10 mouse cellular contexts compared by ENCODE assay signal in genomic region chr11:106778132-106778531, GRCm38 (mm10). TPM values are rescaled to one million over a fixed set of nuclear protein-coding genes. Genes with fewer than 3 reads are reported as not detected.
A peak's percentile ranks its signal among the peaks of the same experiment; 100 is the strongest.
DNase-seq lines count a peak whose midpoint lies in the region; ATAC-seq and TF ChIP-seq lines count a peak whose summit lies in the region.
"Had no signal": no experiment of that assay in that cellular context is flagged by ENCODE, and none has a peak within 500 bp of the region (broad histone marks: within the 10 kb centered on the region; RNA-seq: fewer than 3 reads in every experiment).

No protein-coding gene starts in this region.

- H3K27me3 ChIP-seq in hindbrain, embryonic 14.5 days (ENCODE audit: control insufficient read depth, insufficient read depth, low read length): no peaks in the 10 kb centered on the region
- H3K27me3 ChIP-seq in hindbrain, embryonic 11.5 days (ENCODE audit: control insufficient read depth, insufficient read depth, low read length): no peaks in the 10 kb centered on the region
- H3K27me3 ChIP-seq in E14TG2a.4 (ENCODE audit: insufficient read depth, low read length): no peaks in the 10 kb centered on the region
- no peaks in the 10 kb centered on the region for H3K27me3 ChIP-seq in embryonic facial prominence, embryonic 10.5 days (replicated peaks; ENCODE audit: low read depth, poor library complexity, severe bottlenecking)
- H3K27me3 ChIP-seq in liver, embryonic 13.5 days: no peaks in the 10 kb centered on the region

- H3K9ac ChIP-seq in hindbrain, embryonic 14.5 days: no peak overlapping the region
- H3K9ac ChIP-seq in hindbrain, embryonic 11.5 days (ENCODE audit: low read depth, low read length): no peak overlapping the region
- H3K9ac ChIP-seq in liver, embryonic 13.5 days: peak overlapping the region; percentile 93; the same call in 1 of the 2 replicates

- peaks cover 6% of the 10 kb centered on the region; the same call in 1 of the 2 replicates for H3K4me1 ChIP-seq in hindbrain, embryonic 14.5 days (replicated peaks; ENCODE audit: control insufficient read depth, insufficient read depth, low read length)
- no peaks in the 10 kb centered on the region for H3K4me1 ChIP-seq in hindbrain, embryonic 11.5 days (replicated peaks; ENCODE audit: control insufficient read depth, insufficient read depth, low read length)
- H3K4me1 ChIP-seq in E14TG2a.4 (replicated peaks; ENCODE audit: low read depth, low read length): peaks cover 39% of the 10 kb centered on the region
- H3K4me1 ChIP-seq in embryonic facial prominence, embryonic 10.5 days: peaks cover 6% of the 10 kb centered on the region
- H3K4me1 ChIP-seq in liver, embryonic 13.5 days (replicated peaks): peaks cover 38% of the 10 kb centered on the region

- ATAC-seq in hindbrain, embryonic 14.5 days (ENCODE audit: low FRiP score): no peak
- ATAC-seq in hindbrain, embryonic 11.5 days (ENCODE audit: low FRiP score): no peak
- no peak for ATAC-seq in liver, embryonic 13.5 days (ENCODE audit: low read depth)
- ATAC-seq in megakaryocyte-erythroid progenitor cell, adult 5-6 weeks (replicated peaks; ENCODE audit: low FRiP score, low TSS enrichment, poor library complexity, severe bottlenecking): no peak

- no peak overlapping the region for H3K4me3 ChIP-seq in hindbrain, embryonic 14.5 days (replicated peaks; ENCODE audit: low read length)
- no peak overlapping the region for H3K4me3 ChIP-seq in hindbrain, embryonic 11.5 days (ENCODE audit: low read depth, low read length)
- peak overlapping the region; percentile 93 for H3K4me3 ChIP-seq in E14TG2a.4 (replicated peaks; ENCODE audit: low read length)
- H3K4me3 ChIP-seq in embryonic facial prominence, embryonic 10.5 days: peak overlapping the region; percentile 92
- H3K4me3 ChIP-seq in liver, embryonic 13.5 days (replicated peaks): peak overlapping the region; percentile 84

- peaks cover 69% of the 10 kb centered on the region for H3K36me3 ChIP-seq in hindbrain, embryonic 14.5 days (replicated peaks; ENCODE audit: control insufficient read depth, insufficient read depth)
- peaks cover 11% of the 10 kb centered on the region for H3K36me3 ChIP-seq in hindbrain, embryonic 11.5 days (ENCODE audit: control insufficient read depth, insufficient read depth, low read length)
- peaks cover 83% of the 10 kb centered on the region for H3K36me3 ChIP-seq in E14TG2a.4 (ENCODE audit: insufficient read depth, low read length)
- H3K36me3 ChIP-seq in embryonic facial prominence, embryonic 10.5 days (replicated peaks): peaks cover 81% of the 10 kb centered on the region
- peaks cover 72% of the 10 kb centered on the region for H3K36me3 ChIP-seq in liver, embryonic 13.5 days

- no peak for TF ChIP-seq CTCF in E14TG2a.4 (conservative IDR thresholded peaks at IDR 0.05; ENCODE audit: low read length)

- no peak overlapping the region for H3K27ac ChIP-seq in hindbrain, embryonic 14.5 days
- H3K27ac ChIP-seq in hindbrain, embryonic 11.5 days (ENCODE audit: low read depth, low read length): no peak overlapping the region
- H3K27ac ChIP-seq in embryonic facial prominence, embryonic 10.5 days (replicated peaks): no peak overlapping the region
- no peak overlapping the region for H3K27ac ChIP-seq in liver, embryonic 13.5 days

- no peak for DNase-seq in hindbrain, embryonic 14.5 days (ENCODE audit: low spot score)
- no peak for DNase-seq in hindbrain, embryonic 11.5 days (ENCODE audit: low spot score)
- DNase-seq in embryonic facial prominence, embryonic 10.5 days (ENCODE audit: low spot score): no peak
- no peak for DNase-seq in liver, embryonic 13.5 days
- DNase-seq in left cerebral cortex, adult 11 months (ENCODE audit: low spot score): no peak
- DNase-seq in frontal cortex, postnatal 10 days (ENCODE audit: low spot score in 2 of 2): no peak
- DNase-seq: retina, postnatal 1 day; thymus, postnatal 36 days had no signal

- 95% methylated on average over 7 of the region's 7 CpGs for WGBS in hindbrain, embryonic 14.5 days
- 94% methylated on average over 7 of the region's 7 CpGs for WGBS in hindbrain, embryonic 11.5 days
- 96% methylated on average over 7 of the region's 7 CpGs for WGBS in embryonic facial prominence, embryonic 10.5 days
- 74% methylated on average over 7 of the region's 7 CpGs for WGBS in liver, embryonic 13.5 days (ENCODE audit: insufficient replicate concordance)

- peak overlapping the region; percentile 60 for H3K4me2 ChIP-seq in hindbrain, embryonic 14.5 days (replicated peaks)
- H3K4me2 ChIP-seq in hindbrain, embryonic 11.5 days (replicated peaks; ENCODE audit: low read depth, low read length): no peak overlapping the region
- peak overlapping the region; percentile 87 for H3K4me2 ChIP-seq in liver, embryonic 13.5 days

- H3K9me3 ChIP-seq in hindbrain, embryonic 14.5 days (ENCODE audit: control insufficient read depth, low read length): no peaks in the 10 kb centered on the region
- no peaks in the 10 kb centered on the region for H3K9me3 ChIP-seq in hindbrain, embryonic 11.5 days (ENCODE audit: control insufficient read depth, low read length)
- no peaks in the 10 kb centered on the region for H3K9me3 ChIP-seq in E14TG2a.4 (ENCODE audit: low read length)
- H3K9me3 ChIP-seq in embryonic facial prominence, embryonic 10.5 days: no peaks in the 10 kb centered on the region
- H3K9me3 ChIP-seq in liver, embryonic 13.5 days (replicated peaks): no peaks in the 10 kb centered on the region

RNA-seq across cellular contexts. Expression of gene Polg2, which starts 1.2 kb away (rescaled TPM):
- 8.6 and 9.7 TPM in 2 replicates for polyA plus RNA-seq in hindbrain, embryonic 14.5 days (2014; fragmentation: Nextera tagmentation; extraction: Ambion mirVana)
- 9.5 and 11.0 TPM in 2 replicates for polyA plus RNA-seq in hindbrain, embryonic 11.5 days (2014; fragmentation: Nextera tagmentation; extraction: Ambion mirVana)
- 9.9 and 11.2 TPM in 2 replicates for polyA plus RNA-seq in embryonic facial prominence, embryonic 10.5 days (2016; fragmentation: Nextera tagmentation; extraction: Ambion mirVana)
- polyA plus RNA-seq in liver, embryonic 13.5 days (2015; fragmentation: Nextera tagmentation; extraction: Ambion mirVana): 5.5 and 5.9 TPM in 2 replicates
- 6.8 and 15.3 TPM in 2 replicates for total RNA-seq in megakaryocyte-erythroid progenitor cell, adult 5-6 weeks (2014; fragmentation: Nextera tagmentation)
- total RNA-seq in megakaryocyte-erythroid progenitor cell, adult 5-6 weeks (2017): 16.4 and 18.1 TPM in 2 replicates

RNA-seq across cellular contexts. Expression of gene Ddx5, which starts 10.9 kb away (rescaled TPM):
- polyA plus RNA-seq in hindbrain, embryonic 14.5 days (2014; fragmentation: Nextera tagmentation; extraction: Ambion mirVana): 417 and 429 TPM in 2 replicates
- polyA plus RNA-seq in hindbrain, embryonic 11.5 days (2014; fragmentation: Nextera tagmentation; extraction: Ambion mirVana): 544 and 600 TPM in 2 replicates
- polyA plus RNA-seq in embryonic facial prominence, embryonic 10.5 days (2016; fragmentation: Nextera tagmentation; extraction: Ambion mirVana): 312 and 326 TPM in 2 replicates
- polyA plus RNA-seq in liver, embryonic 13.5 days (2015; fragmentation: Nextera tagmentation; extraction: Ambion mirVana): 131 and 152 TPM in 2 replicates
- total RNA-seq in megakaryocyte-erythroid progenitor cell, adult 5-6 weeks (2014; fragmentation: Nextera tagmentation): 569 and 578 TPM in 2 replicates
- 1,198 and 1,708 TPM in 2 replicates for total RNA-seq in megakaryocyte-erythroid progenitor cell, adult 5-6 weeks (2017)

RNA-seq across cellular contexts. Expression of gene Cep95, which starts 10.9 kb away (rescaled TPM):
- 10.8 and 11.4 TPM in 2 replicates for polyA plus RNA-seq in hindbrain, embryonic 14.5 days (2014; fragmentation: Nextera tagmentation; extraction: Ambion mirVana)
- 19.4 and 22.5 TPM in 2 replicates for polyA plus RNA-seq in hindbrain, embryonic 11.5 days (2014; fragmentation: Nextera tagmentation; extraction: Ambion mirVana)
- polyA plus RNA-seq in embryonic facial prominence, embryonic 10.5 days (2016; fragmentation: Nextera tagmentation; extraction: Ambion mirVana): 17.6 and 19.7 TPM in 2 replicates
- 8.1 and 11.4 TPM in 2 replicates for polyA plus RNA-seq in liver, embryonic 13.5 days (2015; fragmentation: Nextera tagmentation; extraction: Ambion mirVana)
- total RNA-seq in megakaryocyte-erythroid progenitor cell, adult 5-6 weeks (2014; fragmentation: Nextera tagmentation): 52.0 and 58.1 TPM in 2 replicates
- total RNA-seq in megakaryocyte-erythroid progenitor cell, adult 5-6 weeks (2017): 25.2 and 42.1 TPM in 2 replicates

RNA-seq across cellular contexts. Expression of gene Milr1, which starts 27.1 kb away (rescaled TPM):
- polyA plus RNA-seq in hindbrain, embryonic 14.5 days (2014; fragmentation: Nextera tagmentation; extraction: Ambion mirVana): 0.74 and 0.79 TPM in 2 replicates
- polyA plus RNA-seq in hindbrain, embryonic 11.5 days (2014; fragmentation: Nextera tagmentation; extraction: Ambion mirVana): 1.1 and 2.0 TPM in 2 replicates
- polyA plus RNA-seq in embryonic facial prominence, embryonic 10.5 days (2016; fragmentation: Nextera tagmentation; extraction: Ambion mirVana): 0.59 and 1.1 TPM in 2 replicates
- polyA plus RNA-seq in liver, embryonic 13.5 days (2015; fragmentation: Nextera tagmentation; extraction: Ambion mirVana): 2.6 and 2.7 TPM in 2 replicates
- 1.3 and 2.7 TPM in 2 replicates for total RNA-seq in megakaryocyte-erythroid progenitor cell, adult 5-6 weeks (2014; fragmentation: Nextera tagmentation)
- total RNA-seq in megakaryocyte-erythroid progenitor cell, adult 5-6 weeks (2017): 3.4 and 3.5 TPM in 2 replicates

RNA-seq across cellular contexts. Expression of gene Pecam1, which starts 27.7 kb away (rescaled TPM):
- 16.0 and 16.9 TPM in 2 replicates for polyA plus RNA-seq in hindbrain, embryonic 14.5 days (2014; fragmentation: Nextera tagmentation; extraction: Ambion mirVana)
- polyA plus RNA-seq in hindbrain, embryonic 11.5 days (2014; fragmentation: Nextera tagmentation; extraction: Ambion mirVana): 19.0 and 20.3 TPM in 2 replicates
- polyA plus RNA-seq in embryonic facial prominence, embryonic 10.5 days (2016; fragmentation: Nextera tagmentation; extraction: Ambion mirVana): 17.3 and 20.8 TPM in 2 replicates
- polyA plus RNA-seq in liver, embryonic 13.5 days (2015; fragmentation: Nextera tagmentation; extraction: Ambion mirVana): 6.1 and 8.6 TPM in 2 replicates
- 9.2 and 11.1 TPM in 2 replicates for total RNA-seq in megakaryocyte-erythroid progenitor cell, adult 5-6 weeks (2014; fragmentation: Nextera tagmentation)
- total RNA-seq in megakaryocyte-erythroid progenitor cell, adult 5-6 weeks (2017): 8.8 and 14.6 TPM in 2 replicates

Comparison
In these comparisons a context has a peak if more than half of its experiments do, and no peak if none do; other contexts are left out.
1. H3K4me3 ChIP-seq: peak in E14TG2a.4 (single experiment), embryonic facial prominence, embryonic 10.5 days (single experiment) and liver, embryonic 13.5 days (single experiment); none in hindbrain, embryonic 14.5 days (single experiment) and hindbrain, embryonic 11.5 days (single experiment).